Mouse (Mus musculus) adrenal gland, postnatal 14 days (tissue): ENCODE measurements at regions not wholly inside any gene's neighbourhood (a gene's known extent, or its start where the extent isn't known, plus 50 kb on each side); places are given as distances from the start of the nearest gene placed in this dataset.
A peak's percentile ranks its signal among the peaks of the same experiment; 100 is the strongest.

Experiments
- DNase-seq: peaks from one replicate; pipeline ENCODE4 v3.0.0; 2021; ENCODE audit warnings: mixed read lengths

DNA sequence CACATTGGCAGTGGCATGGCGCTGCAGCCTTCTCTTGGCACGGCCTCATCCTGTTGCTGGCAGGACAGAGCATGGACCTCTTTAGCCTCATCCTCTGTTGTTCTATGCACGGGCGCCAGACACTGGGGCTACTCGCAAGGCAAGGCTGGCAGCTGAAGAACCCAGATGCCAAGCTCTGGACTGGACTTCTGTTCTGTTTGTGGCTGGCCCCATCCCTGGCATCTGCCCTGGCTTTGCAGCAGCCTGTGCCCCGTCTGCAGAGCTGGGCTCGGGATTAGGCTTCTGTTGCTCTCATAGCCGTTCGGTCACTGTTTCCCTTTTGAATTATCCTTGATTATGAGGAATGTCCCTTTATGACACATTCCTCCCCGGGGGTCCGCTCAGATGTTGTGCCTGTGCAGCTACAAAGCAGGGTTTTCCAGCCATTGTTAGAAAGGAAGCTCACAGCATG is 214.6 kb upstream of the Tbc1d5 start:
- DNase-seq, result no peak

DNA sequence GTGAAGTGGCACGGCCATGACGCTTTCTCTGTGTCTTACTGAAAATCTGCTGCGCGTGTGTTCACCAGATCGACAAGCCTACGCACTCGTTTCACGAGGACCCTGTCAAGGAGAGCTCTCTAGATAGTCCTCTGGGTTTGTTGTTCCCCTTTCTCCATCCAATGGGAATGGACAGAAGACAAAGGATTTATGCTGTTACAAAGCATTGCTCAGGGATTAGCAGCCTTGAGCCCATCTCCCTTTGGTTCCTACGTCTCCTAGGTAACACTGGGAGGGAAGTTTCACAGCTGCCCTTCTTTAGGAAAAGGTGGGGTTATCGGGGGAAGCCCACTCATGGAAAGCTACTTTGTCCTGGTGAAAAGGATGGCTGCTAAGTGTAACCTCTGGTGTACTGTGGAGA is 212.7 kb upstream of the Tbc1d5 start:
- DNase-seq, result no peak

DNA sequence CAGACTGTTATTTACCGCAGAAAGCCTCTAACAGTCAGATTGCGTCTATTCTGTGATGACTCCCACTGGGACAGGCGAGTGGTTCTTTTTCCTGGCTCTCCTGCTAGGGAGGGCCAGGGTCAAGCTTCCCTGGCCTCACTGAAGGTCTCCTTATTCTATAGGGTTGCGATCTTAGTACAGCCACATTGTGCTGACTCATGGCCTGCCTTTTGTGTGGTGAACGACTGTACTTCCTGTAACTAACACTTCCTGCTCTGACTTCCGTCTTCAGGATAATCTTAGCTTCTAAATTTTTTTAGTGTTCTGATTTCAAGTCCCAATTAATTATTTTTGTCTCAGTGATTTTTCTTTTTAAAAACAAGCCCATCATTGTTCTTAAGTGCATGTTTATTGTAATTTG is 203.4 kb upstream of the Tbc1d5 start:
- DNase-seq, result no peak

DNA sequence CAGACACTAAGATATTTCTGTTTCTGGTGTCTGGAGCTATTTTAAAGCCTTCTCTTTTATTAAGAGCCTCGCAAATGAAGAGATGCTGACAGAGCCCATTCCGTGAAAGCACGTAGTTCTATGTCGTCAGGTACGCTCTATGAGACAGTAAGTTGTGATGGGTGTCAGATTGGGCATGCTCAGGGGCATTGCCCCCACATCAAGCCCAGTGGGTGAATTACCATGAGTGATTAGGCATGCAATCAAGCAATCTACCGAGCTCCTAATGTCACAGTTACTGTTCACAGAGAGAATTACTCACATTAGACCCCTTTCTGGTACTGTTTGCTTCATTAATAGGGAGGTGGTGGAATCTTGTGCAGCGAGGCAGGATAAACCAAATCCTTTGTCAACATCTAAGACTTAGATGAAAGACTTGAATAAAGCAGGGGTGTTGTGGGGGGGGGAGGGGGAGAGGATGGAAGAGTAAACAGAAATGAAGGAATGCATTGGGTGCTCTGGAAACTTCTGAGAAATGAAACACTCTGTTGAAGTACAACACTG is 192.9 kb upstream of the Tbc1d5 start:
- DNase-seq, result no peak

DNA sequence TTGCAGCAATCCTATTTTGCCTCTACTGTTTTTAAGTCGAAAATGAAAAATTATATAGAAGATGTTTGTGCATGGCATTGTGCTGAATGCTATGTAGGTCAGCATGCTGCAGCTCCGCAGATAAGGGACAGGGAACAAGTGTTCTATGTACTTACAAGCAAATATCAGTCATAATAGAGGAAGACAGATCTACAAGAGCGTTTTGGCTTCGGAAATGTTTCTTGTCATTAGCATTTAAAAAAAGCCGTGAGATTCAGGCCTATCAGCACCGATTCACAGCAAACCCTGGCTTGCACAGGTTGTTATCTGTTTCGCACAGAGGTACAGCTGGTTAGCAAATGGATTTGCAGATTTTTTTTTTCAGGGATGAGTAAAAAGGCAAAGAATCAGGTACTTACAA is 191.8 kb upstream of the Tbc1d5 start:
- DNase-seq, result no peak

DNA sequence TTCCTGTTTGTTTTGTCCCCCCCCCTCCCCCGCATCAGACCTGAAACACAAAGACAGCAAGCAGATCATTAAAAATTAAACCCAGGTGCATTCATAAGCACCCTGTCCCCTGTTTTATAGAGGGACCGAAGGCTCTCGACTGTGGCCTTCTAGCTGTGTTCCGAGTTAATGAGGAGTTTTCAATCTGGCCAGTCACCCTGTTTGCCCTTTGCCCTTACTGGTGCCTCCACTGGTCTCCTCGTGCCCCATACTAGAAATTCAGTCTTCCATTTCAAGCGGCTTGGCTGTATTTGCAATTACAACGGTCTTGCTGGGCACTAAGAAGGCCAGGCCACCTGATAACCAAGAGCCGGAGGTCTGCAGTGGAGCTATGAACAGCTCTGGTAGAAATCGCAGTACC is 190.9 kb upstream of the Tbc1d5 start:
- DNase-seq, result no peak

DNA sequence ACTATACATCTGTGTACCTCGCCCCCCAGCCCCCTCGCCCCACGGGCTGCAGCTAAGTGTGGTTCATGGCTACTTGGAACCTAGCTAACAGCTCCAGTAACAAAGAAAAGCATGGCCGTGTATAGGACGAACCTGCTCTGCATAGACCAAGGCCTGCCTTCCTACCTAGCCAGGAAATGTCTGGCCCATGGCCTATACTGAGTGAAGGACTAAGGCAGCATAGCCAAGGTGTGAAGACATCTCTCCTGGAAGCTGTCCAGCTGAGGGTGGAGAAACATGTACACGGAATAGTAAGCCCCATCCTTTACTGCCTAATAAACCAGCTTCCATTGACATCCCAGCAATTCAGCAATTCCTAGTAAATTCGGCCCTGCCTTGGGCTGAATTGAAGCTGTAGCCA is 183.6 kb upstream of the Tbc1d5 start:
- DNase-seq, result no peak

DNA sequence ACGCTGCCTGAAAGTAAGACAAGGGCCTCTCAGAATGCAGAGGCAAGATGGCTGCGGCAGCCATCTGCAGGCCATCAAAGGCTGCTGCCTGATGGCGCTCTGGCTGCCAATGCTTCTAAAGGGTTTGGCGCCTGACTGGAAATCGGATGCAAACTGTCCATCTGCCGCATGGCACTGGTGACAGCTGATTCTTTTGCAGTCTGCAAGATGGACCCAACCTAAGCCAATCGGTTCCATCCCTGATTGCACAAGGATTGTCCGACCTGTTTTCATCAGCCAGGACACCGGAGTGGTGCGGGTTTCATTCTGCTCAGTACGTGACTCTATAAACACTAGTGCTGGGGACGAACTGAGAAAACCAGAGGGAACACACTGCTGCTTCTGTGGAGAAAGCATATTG is 183.1 kb upstream of the Tbc1d5 start:
- DNase-seq, result no peak

DNA sequence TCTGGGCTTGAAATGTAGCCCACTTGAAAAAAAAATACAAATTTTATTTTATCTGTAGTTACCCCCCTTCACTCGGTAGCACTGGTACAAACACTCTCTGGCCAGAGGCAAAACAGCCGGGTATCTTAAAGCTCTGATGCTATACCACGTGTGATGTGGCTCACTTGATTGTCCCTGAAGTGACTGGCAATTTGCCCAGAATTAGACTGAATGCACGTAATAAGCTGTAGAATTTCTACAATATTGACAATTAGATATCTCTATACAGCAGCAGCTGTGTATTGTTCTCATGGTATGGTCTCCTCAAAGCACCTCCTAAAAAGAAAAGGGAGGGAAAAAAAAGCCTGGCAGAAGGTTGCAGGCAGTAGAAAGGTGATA is 179.2 kb upstream of the Tbc1d5 start:
- peak; percentile 30 for DNase-seq

DNA sequence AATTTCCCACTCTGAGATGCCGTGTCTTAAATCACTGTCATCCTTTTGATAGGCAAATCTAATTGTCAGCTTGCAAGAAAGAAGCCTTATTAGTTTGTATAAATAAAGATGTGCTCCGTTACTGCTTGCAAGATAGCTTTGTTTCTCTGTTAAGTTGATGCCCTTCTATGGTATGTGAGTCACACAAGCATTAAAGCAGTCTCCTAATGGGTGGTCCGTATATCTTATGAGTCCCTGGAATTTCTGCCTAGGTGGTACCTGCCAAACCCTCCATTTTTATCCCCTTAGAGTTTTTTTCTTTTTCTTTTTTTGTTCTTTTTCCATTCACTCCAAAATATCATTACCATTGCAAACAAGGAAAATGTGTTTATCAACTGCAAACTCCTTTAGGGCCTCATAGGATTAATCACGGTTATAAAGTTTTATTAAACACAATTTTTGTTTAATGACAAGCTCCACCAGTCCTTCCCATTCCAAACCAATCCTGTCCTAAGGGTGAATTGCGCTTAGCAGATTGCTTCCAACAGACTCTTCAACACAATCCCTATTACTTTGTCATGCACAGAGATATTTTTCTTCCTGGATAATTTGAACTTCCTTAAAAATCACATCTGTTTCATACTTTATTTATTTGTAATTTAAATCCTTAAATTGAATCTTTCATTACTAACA is 178.7 kb upstream of the Tbc1d5 start:
- no peak for DNase-seq

DNA sequence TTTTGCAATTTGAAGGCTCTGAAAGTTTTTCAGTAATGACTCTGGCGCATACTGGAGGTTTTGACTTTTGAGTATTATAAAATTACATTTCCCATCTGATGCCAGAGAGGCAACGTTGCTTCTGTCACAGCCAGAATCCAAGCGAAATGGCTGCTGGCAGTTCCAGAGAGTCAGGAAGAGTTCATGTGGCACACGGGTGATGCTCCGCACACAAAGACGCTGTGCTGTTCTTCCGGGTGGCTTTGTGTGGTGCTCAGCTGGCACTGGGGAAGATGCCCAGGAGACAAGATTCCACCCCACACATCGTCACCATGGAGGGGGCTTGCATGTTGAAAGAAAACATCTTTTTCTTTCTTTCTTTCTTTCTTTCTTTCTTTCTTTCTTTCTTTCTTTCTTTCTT is 177.3 kb upstream of the Tbc1d5 start:
- no peak for DNase-seq

DNA sequence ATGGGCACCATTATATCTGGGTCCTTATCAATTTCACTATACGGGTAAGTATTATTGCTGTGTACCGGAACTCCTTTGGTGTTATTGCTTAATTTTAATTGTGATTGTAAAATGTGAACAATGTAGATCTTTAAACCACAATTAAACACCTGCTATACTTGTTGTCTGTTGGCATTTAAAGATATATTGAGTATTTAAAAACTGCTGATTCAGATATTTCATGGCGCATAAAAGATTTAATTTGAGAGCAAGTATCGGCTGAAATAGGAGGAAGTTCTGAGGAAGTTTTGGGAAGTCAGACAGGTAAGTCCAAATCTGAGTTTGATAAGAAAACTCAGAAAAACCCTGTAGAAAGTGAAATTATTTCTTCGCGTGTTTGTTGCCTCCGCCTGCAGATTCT is 142.7 kb upstream of the Tbc1d5 start:
- no peak for DNase-seq

DNA sequence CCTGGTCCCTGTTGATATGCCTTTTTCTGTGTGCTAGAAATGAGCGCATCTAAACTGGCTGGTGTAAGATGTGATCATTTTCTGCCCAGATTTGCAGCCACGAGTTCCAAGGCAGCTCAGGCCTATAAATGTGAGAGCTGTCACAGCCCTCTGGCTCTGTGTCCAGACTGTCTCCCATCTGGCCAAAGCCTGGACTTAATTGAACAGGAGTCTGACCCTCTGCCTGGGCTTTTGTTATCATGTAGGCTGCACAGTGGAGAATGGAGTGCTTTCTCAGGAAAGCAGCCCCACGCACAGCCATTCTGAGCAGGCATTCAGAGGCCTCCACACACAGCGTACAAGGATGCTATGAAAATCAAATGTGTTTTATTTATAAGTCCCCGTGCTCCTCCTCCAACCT is 141.9 kb upstream of the Tbc1d5 start:
- DNase-seq, result no peak

DNA sequence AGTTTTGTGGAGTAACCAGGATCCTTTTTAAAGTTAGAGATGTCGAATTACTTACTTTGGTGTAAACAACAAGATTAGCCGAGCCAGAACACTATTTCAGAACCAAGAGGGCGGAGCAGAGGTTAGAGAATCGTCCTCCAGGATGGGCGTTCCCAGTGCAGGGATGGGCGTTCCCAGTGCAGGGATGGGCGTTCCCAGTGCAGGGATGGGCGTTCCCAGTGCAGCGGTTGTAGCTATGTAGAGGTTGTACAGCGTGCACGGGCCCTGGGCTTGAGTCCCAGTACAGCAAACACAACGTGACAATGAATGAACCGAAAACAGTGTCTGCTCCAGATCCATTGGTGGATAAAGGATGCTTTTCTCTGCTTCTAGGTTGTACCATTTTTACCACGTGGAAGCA is 125.8 kb upstream of the Tbc1d5 start:
- DNase-seq, result peak; percentile 24

DNA sequence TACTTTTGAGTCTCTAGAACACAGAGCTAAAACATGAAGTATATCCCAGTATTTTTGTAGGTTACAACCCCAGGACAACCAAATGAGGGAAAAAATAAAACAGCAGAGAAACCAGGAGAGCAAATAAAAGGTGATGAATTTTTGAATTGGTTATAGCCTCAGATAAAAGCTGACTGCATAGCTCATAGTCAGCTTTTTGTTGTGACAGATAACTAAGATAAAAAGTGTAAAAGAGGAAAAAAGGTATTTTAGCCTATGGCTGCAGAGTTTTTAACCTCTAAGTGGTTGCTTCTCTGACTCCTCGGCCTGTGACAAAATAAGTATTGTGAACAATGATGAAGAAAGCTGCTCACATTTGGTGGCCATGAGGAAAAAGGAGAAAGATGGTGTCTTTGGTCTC is 111.6 kb upstream of the Tbc1d5 start:
- no peak for DNase-seq

DNA sequence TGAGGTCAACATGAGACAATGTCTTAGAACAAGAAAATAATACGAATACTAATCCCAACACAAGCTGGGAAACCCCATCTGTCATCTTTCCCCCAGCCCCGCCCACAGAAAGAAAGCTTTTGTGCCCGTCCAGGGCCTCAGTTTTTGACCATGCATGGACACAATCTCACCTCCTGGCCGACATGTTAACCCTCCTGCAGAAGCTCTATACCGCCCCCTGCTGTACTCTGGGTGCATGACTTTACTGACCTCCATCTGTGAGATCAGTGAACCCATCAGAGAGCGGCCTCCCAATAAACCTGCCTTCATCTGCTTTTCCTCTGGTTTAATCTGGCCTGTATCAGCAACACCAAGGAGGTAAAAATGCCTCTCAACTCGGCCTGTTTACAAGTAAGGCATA is 109.6 kb upstream of the Tbc1d5 start:
- peak; percentile 88 for DNase-seq

DNA sequence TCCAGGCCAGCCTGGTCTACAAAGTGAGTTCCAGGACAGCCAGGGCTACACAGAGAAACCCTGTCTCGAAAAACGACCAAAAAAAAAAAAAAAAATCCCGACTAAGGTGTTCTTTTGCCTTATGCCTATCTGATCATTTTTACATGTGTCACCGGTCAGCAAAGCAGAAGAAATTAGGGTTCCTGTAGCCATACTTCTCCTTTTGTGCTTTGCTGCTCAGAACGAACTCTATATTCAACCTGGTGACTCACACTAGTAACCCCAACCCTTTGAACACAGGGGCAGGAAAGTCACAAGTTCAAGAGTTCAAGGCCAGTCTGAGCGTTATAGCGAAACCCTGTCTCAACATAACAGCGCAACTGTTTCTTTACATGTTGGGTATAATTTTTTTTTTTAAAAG is 108.7 kb upstream of the Tbc1d5 start:
- no peak for DNase-seq

DNA sequence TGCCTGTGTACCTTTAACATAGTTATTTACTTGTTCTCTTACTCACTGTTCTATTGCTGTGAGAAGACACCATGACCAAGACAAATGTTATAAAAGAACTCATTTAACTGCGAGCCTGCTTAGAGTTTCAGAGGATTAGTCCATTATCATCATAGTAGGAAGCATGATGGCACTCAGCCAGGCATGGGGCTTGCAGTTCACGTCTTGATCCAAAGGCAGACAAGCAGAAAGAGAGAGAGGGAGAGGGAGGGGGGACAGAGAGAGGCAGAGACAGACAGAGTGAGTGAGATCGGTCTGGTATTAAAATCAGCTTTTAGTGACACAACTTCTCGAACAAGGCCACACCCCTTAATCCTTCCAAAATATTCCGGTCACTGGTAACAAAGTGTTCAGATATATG is 106.2 kb upstream of the Tbc1d5 start:
- no peak for DNase-seq

DNA sequence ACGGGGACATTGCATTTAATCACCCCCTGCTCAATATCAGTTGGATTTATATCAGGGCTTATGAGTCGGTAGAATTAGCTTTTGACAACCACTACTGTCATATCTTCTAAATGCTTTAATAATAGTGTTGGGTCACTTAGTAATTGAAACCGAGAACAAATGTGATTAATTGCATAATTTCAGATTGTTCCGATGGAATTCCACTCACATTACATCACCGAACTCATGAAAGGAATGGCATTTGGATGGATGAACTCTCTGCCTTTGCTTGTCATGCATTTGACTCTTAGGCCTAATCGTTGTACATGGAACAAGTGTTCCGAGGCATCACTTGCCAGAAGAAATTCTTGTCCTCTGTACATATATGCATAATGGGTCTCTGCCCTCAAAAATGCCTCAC is 99.6 kb upstream of the Tbc1d5 start:
- no peak for DNase-seq

DNA sequence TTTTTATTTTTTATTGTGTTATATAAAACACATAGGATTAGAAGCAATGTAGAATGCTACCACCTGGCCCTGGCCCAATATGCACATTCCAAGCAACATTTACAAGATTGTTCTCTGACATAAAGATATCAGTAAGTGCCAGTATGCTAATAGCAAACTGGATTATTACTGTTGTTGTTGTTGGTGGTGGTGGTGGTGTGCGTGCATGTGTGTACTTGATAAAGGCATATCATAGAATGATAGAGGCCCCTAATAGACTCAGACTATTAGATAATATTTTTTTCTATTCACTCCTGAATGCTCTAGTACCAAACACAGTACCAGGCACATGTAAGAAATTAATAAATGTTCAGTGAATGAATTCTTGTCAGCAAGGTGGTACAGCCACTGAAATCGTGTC is 98.9 kb upstream of the Tbc1d5 start:
- no peak for DNase-seq

DNA sequence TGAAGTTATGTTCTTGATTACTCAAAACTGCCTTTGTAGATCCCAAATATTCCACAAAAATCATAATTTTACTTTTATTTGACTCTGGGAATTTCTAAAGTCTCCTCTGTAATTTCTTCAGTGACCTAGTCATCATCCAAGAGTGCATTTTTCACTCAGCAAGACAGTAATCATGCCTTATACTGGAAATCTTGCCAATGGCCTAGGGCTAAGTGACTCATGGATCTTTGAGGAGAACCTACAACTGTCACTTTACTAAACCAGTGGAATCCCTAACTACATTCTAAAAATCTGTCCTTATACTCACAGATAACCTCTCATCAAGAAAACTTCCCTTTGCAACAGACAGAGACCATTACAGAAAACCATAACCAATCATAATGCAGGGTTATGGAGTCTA is 98.0 kb upstream of the Tbc1d5 start:
- DNase-seq, result no peak

DNA sequence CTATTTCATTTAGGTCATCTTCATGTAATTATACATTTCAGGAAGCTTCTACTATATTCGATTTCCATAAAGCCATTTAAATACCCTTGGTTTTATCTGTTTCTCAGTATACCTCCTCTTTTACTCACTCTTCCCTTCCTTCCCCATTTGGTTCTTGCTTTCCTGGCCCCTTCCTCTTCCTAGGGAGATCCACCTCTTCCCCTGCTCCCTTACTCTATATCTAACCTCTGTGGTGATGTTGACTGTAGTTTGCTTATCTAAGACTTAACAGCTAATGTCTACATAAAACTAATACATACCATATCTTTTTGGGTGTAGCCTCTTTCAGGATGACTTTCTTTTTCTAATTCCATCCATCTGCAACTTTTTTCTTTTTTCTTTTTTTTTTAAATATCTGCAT is 92.9 kb upstream of the Tbc1d5 start:
- no peak for DNase-seq

DNA sequence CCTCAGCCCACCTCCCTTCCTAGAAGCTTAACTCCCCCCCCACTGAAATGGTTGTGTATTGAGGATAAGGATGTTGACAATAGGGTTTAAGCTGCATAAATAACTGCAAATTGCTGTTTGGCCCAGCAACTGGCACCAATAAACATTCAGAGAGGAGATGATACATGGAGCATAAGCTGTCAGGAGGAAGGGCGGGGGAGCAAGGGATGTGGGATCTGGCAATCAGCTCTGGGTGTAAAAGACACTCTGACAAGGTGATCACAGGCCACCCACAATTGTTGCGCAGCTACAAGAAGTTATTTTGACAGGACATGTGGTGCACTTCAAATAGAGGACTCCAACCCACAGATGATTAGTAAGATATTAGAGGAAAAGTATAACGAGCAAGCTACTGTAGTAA is 83.8 kb upstream of the Tbc1d5 start:
- no peak for DNase-seq

DNA sequence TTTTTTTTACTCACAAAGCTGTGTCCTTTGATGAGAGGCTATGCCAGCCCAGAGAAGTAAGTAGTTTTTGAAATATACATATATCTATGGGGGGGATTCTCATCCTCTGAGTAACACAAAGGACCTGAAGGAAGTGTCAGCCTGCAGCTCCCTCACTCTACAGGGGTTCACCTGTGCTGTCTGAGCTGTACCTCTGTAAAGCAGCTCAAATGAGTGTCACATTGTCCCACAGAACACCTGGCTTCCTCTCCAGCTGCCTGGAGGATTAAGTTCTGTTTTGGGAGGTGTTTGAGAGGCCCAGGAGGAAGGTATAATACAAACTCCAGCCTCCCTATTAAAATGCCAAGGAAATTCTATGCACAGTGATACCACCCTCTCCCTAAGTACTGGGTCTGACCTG is 83.3 kb upstream of the Tbc1d5 start:
- no peak for DNase-seq

DNA sequence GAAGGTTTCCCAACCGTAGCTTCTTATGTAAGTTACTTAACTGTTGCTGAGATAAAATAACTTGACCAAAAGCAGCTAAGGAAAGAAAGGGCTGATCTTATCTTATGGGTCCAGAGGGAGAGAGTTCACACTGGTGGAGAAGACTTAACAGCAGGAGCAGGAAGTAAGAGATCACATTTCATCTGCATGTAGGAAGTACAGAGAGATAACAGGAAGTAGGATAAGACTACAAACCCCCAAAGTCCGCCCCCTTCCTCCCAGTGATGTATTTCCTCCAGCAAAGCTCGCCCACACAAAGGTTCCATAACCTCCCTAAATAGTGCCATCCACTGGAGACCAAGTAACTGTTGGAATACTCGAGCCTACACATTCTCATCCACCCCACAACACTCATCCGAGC is 79.2 kb upstream of the Tbc1d5 start:
- no peak for DNase-seq
